Mouse (Mus musculus) E14TG2a.4 (cell line): ENCODE results near the gene Dnajc12.

Source experiments
- CTCF ChIP-seq: conservative IDR thresholded peaks from 2 replicates; pipeline ENCODE4 v1.5.1; 2014; ENCODE audit warnings: low read length
- NANOG ChIP-seq: IDR thresholded peaks from 2 replicates; pipeline ENCODE4 v1.6.1; 2014; ENCODE audit warnings: borderline replicate concordance, low read length, mixed read lengths
- POU5F1 ChIP-seq: IDR thresholded peaks from 2 replicates; pipeline ENCODE4 v1.6.1; 2014; ENCODE audit warnings: low read length, borderline replicate concordance

DNA sequence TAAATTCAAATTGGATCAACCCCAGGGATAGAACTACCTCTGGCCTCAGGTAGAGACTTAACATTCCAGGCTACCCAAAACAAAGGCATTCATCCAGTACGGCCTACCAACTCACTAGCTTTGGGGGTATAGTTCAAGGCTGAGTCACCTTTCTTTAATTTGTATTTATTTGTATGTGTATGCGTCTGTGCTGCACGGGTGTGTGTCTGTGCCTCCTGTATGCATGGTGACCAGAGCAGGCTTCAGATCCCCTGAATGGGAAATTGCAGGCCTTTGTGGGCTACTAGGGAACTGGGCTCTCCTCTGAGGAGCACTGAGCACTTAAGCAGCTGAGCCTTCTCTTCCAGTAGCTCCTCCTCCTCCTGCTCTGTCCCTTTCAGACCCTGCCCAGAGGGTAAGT, 34.0 kb upstream of the Dnajc12 start:
- TF ChIP-seq CTCF: no peak
- no peak for TF ChIP-seq POU5F1
- no peak for TF ChIP-seq NANOG
